Mouse (Mus musculus): Measurements from ENCODE around the gene Def6.

DNA sequence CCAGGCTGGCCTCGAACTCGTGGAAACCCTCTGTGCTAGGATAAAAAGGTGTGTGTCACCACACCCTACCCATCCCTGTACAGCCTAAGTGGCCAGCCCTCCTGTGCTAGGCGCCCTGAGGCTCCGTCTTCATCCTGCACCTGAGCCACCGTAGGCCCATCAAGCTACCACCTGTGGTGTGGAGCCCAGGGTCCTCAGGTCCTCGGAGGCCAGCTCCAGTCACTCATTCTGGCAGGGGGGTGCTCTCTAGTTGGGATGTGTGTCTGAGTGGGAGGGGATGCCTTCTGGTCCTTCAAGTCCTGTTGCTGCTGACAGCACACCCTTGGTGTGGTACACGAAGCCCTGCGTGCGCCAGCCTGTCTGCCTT lies 52.9 kb downstream of the Def6 start:
- TF ChIP-seq POLR2A (IDR thresholded peaks at IDR 0.05; ENCODE audit: low read depth, low read length) (no peak), CTCF (IDR thresholded peaks at IDR 0.05; ENCODE audit: extremely low read depth, insufficient read depth, insufficient read length, insufficient replicate concordance) (no peak)
